Mouse (Mus musculus) heart, embryonic 11.5 days (tissue): Measurements from ENCODE around the gene Ldlrad3. TPM values are rescaled to one million over a fixed set of nuclear protein-coding genes. Genes with fewer than 3 reads are reported as not detected.

Experiments used
- ATAC-seq: fragments of 200-750 bp; cut with Nextera tagmentation; replicated peaks from 2 replicates; pipeline ENCODE4 v1.8.0; 2017; ENCODE audit warnings: moderate library complexity; ENCODE audit not compliant: insufficient number of reproducible peaks, low FRiP score, low TSS enrichment
- H3K27ac ChIP-seq: fragments of 300-500 bp; sonication (generic); 2 replicates; pipeline ENCODE4 v1.5.1; 2014; ENCODE audit warnings: mild to moderate bottlenecking, low read depth, low read length
- H3K27me3 ChIP-seq: fragments of 300-500 bp; sonication (generic); 2 replicates; pipeline ENCODE4 v1.6.1; 2014; ENCODE audit warnings: mild to moderate bottlenecking, low read length, mixed read lengths; ENCODE audit not compliant: control insufficient read depth, insufficient read depth
- H3K36me3 ChIP-seq: fragments of 300-500 bp; sonication (generic); 2 replicates; pipeline ENCODE4 v1.6.1; 2014; ENCODE audit warnings: mild to moderate bottlenecking, low read length, moderate library complexity, mixed read lengths; ENCODE audit not compliant: control insufficient read depth, insufficient read depth
- H3K4me1 ChIP-seq: fragments of 300-500 bp; sonication (generic); 2 replicates; pipeline ENCODE4 v1.6.1; 2014; ENCODE audit warnings: low read length; ENCODE audit not compliant: control insufficient read depth, insufficient read depth
- H3K4me2 ChIP-seq: fragments of 300-500 bp; sonication (generic); 2 replicates; pipeline ENCODE4 v1.6.1; 2014; ENCODE audit warnings: mild to moderate bottlenecking, moderate library complexity
- H3K4me3 ChIP-seq: fragments of 300-500 bp; sonication (generic); 2 replicates; pipeline ENCODE4 v1.5.1; 2014; ENCODE audit warnings: low read depth, low read length
- H3K9ac ChIP-seq: fragments of 300-500 bp; sonication (generic); 2 replicates; pipeline ENCODE4 v1.6.1; 2014; ENCODE audit warnings: mild to moderate bottlenecking, low read depth, low read length, moderate library complexity
- H3K9me3 ChIP-seq: fragments of 300-500 bp; sonication (generic); replicated peaks from 2 replicates; pipeline ENCODE4 v1.6.1; 2016; ENCODE audit warnings: low read length; ENCODE audit not compliant: control insufficient read depth
- WGBS: fragments of 180-500 bp; shearing (Covaris S2); extraction: QIAGEN DNeasy Blood & Tissue Kit; methylation state at CpG from one replicate; pipeline ENCODE4 v1.1.7; 2014; ENCODE audit not compliant: insufficient replicate concordance; 5-methylcytosine and 5-hydroxymethylcytosine counted together
- polyA plus RNA-seq: library from polyadenylated mRNA; unstranded; fragments of >200 nt; fragmentation: Nextera tagmentation; extraction: Ambion mirVana; gene quantifications from 2 replicates; pipeline ENCODE4 v1.2.1, GENCODE M21; 2014

Gene Ldlrad3
- polyA plus RNA-seq, 1 experiment from 2014 or later = 19.0 TPM

GRCm38 (mm10) chr2:102073266-102074037 is 112.7 kb downstream of the Ldlrad3 start:
- no peaks in the 10 kb centered on the region for H3K9me3 ChIP-seq
- H3K27me3 ChIP-seq = no peaks in the 10 kb centered on the region
- 88% methylated on average over 6 of the region's 6 CpGs for WGBS
- no peak for ATAC-seq
- no peak overlapping the region for H3K4me2 ChIP-seq
- no peaks in the 10 kb centered on the region for H3K4me1 ChIP-seq
- H3K9ac ChIP-seq = no peak overlapping the region
- H3K36me3 ChIP-seq = no peaks in the 10 kb centered on the region
- no peak overlapping the region for H3K27ac ChIP-seq
- no peak overlapping the region for H3K4me3 ChIP-seq

- no peak overlapping the region for H3K4me2 ChIP-seq
- no peak for ATAC-seq
- H3K36me3 ChIP-seq = no peaks in the 10 kb centered on the region
- WGBS = 70% methylated on average over 4 of the region's 4 CpGs
- no peaks in the 10 kb centered on the region for H3K27me3 ChIP-seq
- H3K27ac ChIP-seq = no peak overlapping the region
- H3K4me3 ChIP-seq = no peak overlapping the region
- no peaks in the 10 kb centered on the region for H3K4me1 ChIP-seq
- H3K9me3 ChIP-seq = no peaks in the 10 kb centered on the region
- H3K9ac ChIP-seq = no peak overlapping the region
These were observed 113.3 kb downstream of the Ldlrad3 start for GRCm38 (mm10) chr2:102072859-102073258.

DNA sequence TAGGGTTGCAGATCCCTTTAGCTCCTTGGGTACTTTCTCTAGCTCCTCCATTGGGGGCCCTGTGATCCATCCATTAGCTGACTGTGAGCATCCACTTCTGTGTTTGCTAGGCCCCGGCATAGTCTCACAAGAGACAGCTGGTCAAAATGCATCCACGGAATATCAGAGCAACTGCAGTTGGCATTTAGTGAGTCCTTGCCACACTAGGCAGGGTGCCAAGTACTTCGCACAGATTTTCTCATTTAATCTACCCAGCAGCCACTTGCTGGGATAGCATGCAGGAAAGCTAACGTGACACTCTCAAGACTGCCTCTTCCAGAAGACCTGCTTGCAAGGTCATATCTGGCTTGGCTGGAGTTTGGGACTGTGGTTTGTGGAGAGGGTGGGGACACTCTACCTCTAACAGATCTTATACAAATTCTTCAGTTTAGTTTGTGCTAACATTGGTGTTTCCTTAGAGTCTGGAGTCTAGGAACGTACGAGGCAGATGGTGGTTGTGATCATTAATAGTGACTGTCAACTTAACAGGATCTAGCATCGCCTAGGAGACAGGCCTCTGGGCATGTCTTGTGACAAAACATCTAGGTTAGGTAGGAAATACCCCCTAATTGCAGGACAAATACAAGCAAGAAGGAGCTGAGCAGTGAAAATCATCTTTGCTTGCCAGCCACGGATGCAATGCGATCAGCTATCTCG is 115.0 kb downstream of the Ldlrad3 start:
- 85% methylated on average over 10 of the region's 10 CpGs for WGBS
- Histone ChIP-seq H3K36me3 (no peaks in the 10 kb centered on the region), H3K27me3 (no peaks in the 10 kb centered on the region), H3K4me2 (no peak overlapping the region), H3K9me3 (no peaks in the 10 kb centered on the region), H3K4me3 (no peak overlapping the region), H3K4me1 (no peaks in the 10 kb centered on the region), H3K27ac (no peak overlapping the region), H3K9ac (no peak overlapping the region)
- no peak for ATAC-seq

- ATAC-seq = no peak
- peaks cover 11% of the 10 kb centered on the region for H3K4me1 ChIP-seq
- no peak overlapping the region for H3K4me2 ChIP-seq
- WGBS = 52% methylated on average over 8 of the region's 8 CpGs
- no peak overlapping the region for H3K4me3 ChIP-seq
- H3K27ac ChIP-seq = no peak overlapping the region; the same call in 1 of the 2 replicates
- H3K36me3 ChIP-seq = no peaks in the 10 kb centered on the region
- H3K9me3 ChIP-seq = no peaks in the 10 kb centered on the region
- no peak overlapping the region for H3K9ac ChIP-seq
- H3K27me3 ChIP-seq = no peaks in the 10 kb centered on the region
These were observed 121.3 kb downstream of the Ldlrad3 start for GRCm38 (mm10) chr2:102064826-102065441.

DNA sequence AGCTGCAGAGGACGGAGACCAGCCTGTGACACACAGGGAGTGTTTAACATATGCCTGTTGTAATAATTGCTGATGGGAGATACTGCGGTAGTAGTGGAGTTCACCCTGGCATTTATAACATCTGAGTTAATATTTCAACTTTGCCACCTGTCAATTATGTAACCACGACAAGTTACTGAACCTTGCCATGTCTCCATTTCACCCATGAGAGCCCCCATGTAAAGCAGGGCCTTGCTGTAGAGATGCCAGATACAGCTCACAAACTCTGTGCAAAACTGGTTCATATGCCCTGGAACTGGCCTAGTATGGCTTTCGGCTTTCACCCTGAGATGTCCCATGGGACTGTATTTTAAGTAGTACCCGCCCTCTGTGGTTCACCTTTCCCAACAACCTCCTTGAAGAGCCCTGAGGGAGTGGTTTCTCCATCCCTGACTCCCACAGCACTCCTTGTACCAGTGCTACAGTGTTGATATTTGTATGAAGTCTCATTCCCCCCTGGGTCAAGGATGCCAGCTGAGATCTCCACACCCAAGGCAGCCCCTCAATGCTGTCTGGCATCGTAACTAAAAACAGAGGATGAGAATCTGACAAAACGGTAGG is 122.2 kb downstream of the Ldlrad3 start:
- peaks cover 11% of the 10 kb centered on the region for H3K4me1 ChIP-seq
- no peaks in the 10 kb centered on the region for H3K27me3 ChIP-seq
- WGBS = 83% methylated on average over 7 of the region's 7 CpGs
- H3K27ac ChIP-seq = no peak overlapping the region
- H3K9ac ChIP-seq = no peak overlapping the region
- H3K36me3 ChIP-seq = no peaks in the 10 kb centered on the region
- no peak overlapping the region for H3K4me3 ChIP-seq
- no peak for ATAC-seq
- no peaks in the 10 kb centered on the region for H3K9me3 ChIP-seq
- H3K4me2 ChIP-seq = no peak overlapping the region

- Histone ChIP-seq H3K27me3 (no peaks in the 10 kb centered on the region), H3K9me3 (no peaks in the 10 kb centered on the region), H3K9ac (no peak overlapping the region), H3K4me1 (peaks cover 11% of the 10 kb centered on the region), H3K4me2 (no peak overlapping the region), H3K27ac (no peak overlapping the region), H3K36me3 (no peaks in the 10 kb centered on the region), H3K4me3 (no peak overlapping the region)
- WGBS = 85% methylated on average over 7 of the region's 7 CpGs
- no peak for ATAC-seq
These were observed 123.2 kb downstream of the Ldlrad3 start for GRCm38 (mm10) chr2:102062861-102063468.

DNA sequence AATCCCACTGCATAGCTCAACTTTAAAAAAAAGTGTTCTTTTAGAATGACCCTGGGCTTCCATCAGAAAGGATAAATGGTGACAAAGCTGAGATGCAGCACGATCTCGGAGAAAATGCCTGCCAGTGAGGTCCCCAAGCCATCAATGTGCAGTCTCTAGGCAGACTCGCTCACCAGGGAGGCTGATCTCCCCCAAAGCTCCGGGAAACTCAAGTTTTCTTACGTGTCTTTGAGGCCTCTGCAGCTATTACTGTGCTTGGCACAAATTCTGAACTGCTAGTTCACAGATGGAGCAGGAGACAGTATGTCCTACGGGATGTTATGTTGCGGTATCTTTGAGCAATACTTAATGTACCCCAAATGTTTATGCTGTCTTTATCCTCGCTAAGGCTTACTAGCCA is 124.3 kb downstream of the Ldlrad3 start:
- WGBS = 83% methylated on average over 8 of the region's 8 CpGs
- Histone ChIP-seq H3K27ac (no peak overlapping the region), H3K4me1 (peaks cover 14% of the 10 kb centered on the region), H3K9ac (no peak overlapping the region), H3K9me3 (no peaks in the 10 kb centered on the region), H3K27me3 (no peaks in the 10 kb centered on the region), H3K36me3 (no peaks in the 10 kb centered on the region), H3K4me3 (no peak overlapping the region), H3K4me2 (no peak overlapping the region)
- no peak for ATAC-seq

GRCm38 (mm10) chr2:102057746-102058145 is 128.4 kb downstream of the Ldlrad3 start:
- H3K4me1 ChIP-seq = 0 out of 2 replicates have a peak, but pooled peaks cover 3% of the 10 kb centered on the region
- no peak overlapping the region for H3K4me3 ChIP-seq
- no peak overlapping the region for H3K9ac ChIP-seq
- no peaks in the 10 kb centered on the region for H3K27me3 ChIP-seq
- ATAC-seq = no peak
- WGBS = 89% methylated on average over 12 of the region's 12 CpGs
- no peak overlapping the region for H3K27ac ChIP-seq
- no peaks in the 10 kb centered on the region for H3K9me3 ChIP-seq
- no peaks in the 10 kb centered on the region for H3K36me3 ChIP-seq
- H3K4me2 ChIP-seq = no peak overlapping the region
